Mouse (Mus musculus): Measurements from ENCODE around the gene Mt3. TPM values are rescaled to one million over a fixed set of nuclear protein-coding genes. Genes with fewer than 3 reads are reported as not detected.
A peak's percentile ranks its signal among the peaks of the same experiment; 100 is the strongest.
"Not testable (repeated sequence)": the region's sequence is repeated elsewhere in the genome, so short reads cannot be mapped to it uniquely, and the experiment has no call there.

The Mt3 gene
- 10 to 100 TPM; 11.0 to 22.2 TPM for total RNA-seq (2021)
- long read RNA-seq, experiment 1, partial matches to known transcripts = 0 of 3 reads
- long read RNA-seq, experiment 1, other reads (novel, unspliced or antisense) = 0 of 3 reads
- long read RNA-seq, experiment 2, partial matches to known transcripts = 0 of 3 reads
- long read RNA-seq, experiment 2, other reads (novel, unspliced or antisense) = 0 of 3 reads

- DNase-seq = peak; percentile 60
These were observed at the start of gene Mt3 for GRCm38 (mm10) chr8:94152513-94153300. Mt3 (plus strand) TSS chr8:94152607.

- DNase-seq = no peak
These were observed 48.3 kb upstream of the Mt3 start for GRCm38 (mm10) chr8:94104146-94104545.

- peak; percentile 34 for DNase-seq
These were observed 44.5 kb upstream of the Mt3 start for GRCm38 (mm10) chr8:94107871-94108270.

GRCm38 (mm10) chr8:94109396-94109795, 43.0 kb upstream of the Mt3 start:
- DNase-seq = no peak

GRCm38 (mm10) chr8:94109835-94110234, 42.6 kb upstream of the Mt3 start:
- no peak for DNase-seq

- no peak for DNase-seq
These were observed 41.8 kb upstream of the Mt3 start for GRCm38 (mm10) chr8:94110526-94111177.

- no peak for DNase-seq
These were observed 39.0 kb upstream of the Mt3 start for GRCm38 (mm10) chr8:94113435-94113834.

- no peak for DNase-seq
These were observed 38.4 kb upstream of the Mt3 start for GRCm38 (mm10) chr8:94113972-94114371.

- no peak for DNase-seq
These were observed 33.5 kb upstream of the Mt3 start for GRCm38 (mm10) chr8:94118776-94119430.

GRCm38 (mm10) chr8:94121625-94122024, 30.8 kb upstream of the Mt3 start:
- no peak for DNase-seq

- DNase-seq = no peak
These were observed 29.5 kb upstream of the Mt3 start for GRCm38 (mm10) chr8:94122711-94123468.

- no peak for DNase-seq
These were observed 24.7 kb upstream of the Mt3 start for GRCm38 (mm10) chr8:94127711-94128110.

GRCm38 (mm10) chr8:94129133-94129789, 23.1 kb upstream of the Mt3 start:
- DNase-seq = no peak

GRCm38 (mm10) chr8:94130126-94130525, 22.3 kb upstream of the Mt3 start:
- DNase-seq = no peak

GRCm38 (mm10) chr8:94132096-94132495, 20.3 kb upstream of the Mt3 start:
- no peak for DNase-seq

- not testable (repeated sequence) for DNase-seq
These were observed 17.8 kb upstream of the Mt3 start for GRCm38 (mm10) chr8:94134601-94135000.

- DNase-seq = no peak
These were observed 16.9 kb upstream of the Mt3 start for GRCm38 (mm10) chr8:94135556-94135955.

- no peak for DNase-seq
These were observed 16.2 kb upstream of the Mt3 start for GRCm38 (mm10) chr8:94136192-94136591.

- no peak for DNase-seq
These were observed 15.5 kb upstream of the Mt3 start, which contains the start of gene Mt4 for GRCm38 (mm10) chr8:94136933-94137332. Mt4 (plus strand) TSS chr8:94137197.

GRCm38 (mm10) chr8:94140266-94140795, 12.1 kb upstream of the Mt3 start:
- DNase-seq = no peak

- no peak for DNase-seq
These were observed 4.2 kb upstream of the Mt3 start for GRCm38 (mm10) chr8:94148236-94148635.

All from gastrocnemius, postnatal 10 days (tissue).